Comparison of ENCODE assay signal across 9 mouse cellular contexts in genomic region chr17:79714368-79714895, GRCm38 (mm10). TPM values are rescaled to one million over a fixed set of nuclear protein-coding genes. Genes with fewer than 3 reads are reported as not detected.
A peak's percentile ranks its signal among the peaks of the same experiment; 100 is the strongest.
DNase-seq lines count a peak whose midpoint lies in the region; ATAC-seq and TF ChIP-seq lines count a peak whose summit lies in the region.
"Had no signal": no experiment of that assay in that cellular context is flagged by ENCODE, and none has a peak within 500 bp of the region (broad histone marks: within the 10 kb centered on the region; RNA-seq: fewer than 3 reads in every experiment).

No protein-coding gene starts in this region.

- H3K27me3 ChIP-seq in kidney, postnatal 0 days (ENCODE audit: insufficient read depth, low read length), result 0 out of 2 replicates have a peak, but pooled peaks cover 6% of the 10 kb centered on the region
- H3K27me3 ChIP-seq in embryonic facial prominence, embryonic 14.5 days (replicated peaks; ENCODE audit: control insufficient read depth, insufficient read depth, low read length), result peaks cover 56% of the 10 kb centered on the region
- peaks cover 58% of the 10 kb centered on the region for H3K27me3 ChIP-seq in neural tube, embryonic 15.5 days (replicated peaks)
- H3K27me3 ChIP-seq: Patski had no signal

- DNase-seq in kidney, postnatal 0 days (ENCODE audit: low spot score), result no peak
- DNase-seq in kidney, adult 9 months, result no peak
- no peak for DNase-seq in embryonic facial prominence, embryonic 14.5 days (ENCODE audit: low spot score)
- DNase-seq in kidney, postnatal 10 days, result peak; percentile 47
- no peak for DNase-seq in left cerebral cortex, adult 8-10 months (ENCODE audit: low spot score in 2 of 2)
- no peak for DNase-seq in urinary bladder, postnatal 36 days (ENCODE audit: low spot score in 2 of 2)
- no peak for DNase-seq in urinary bladder, postnatal 14 days (ENCODE audit: low spot score)

- H3K27ac ChIP-seq in kidney, postnatal 0 days, result peak overlapping the region; percentile 57
- no peak overlapping the region; the same call in 1 of the 2 replicates for H3K27ac ChIP-seq in embryonic facial prominence, embryonic 14.5 days (replicated peaks; ENCODE audit: low read depth, low read length)
- no peak overlapping the region for H3K27ac ChIP-seq in neural tube, embryonic 15.5 days (replicated peaks)

- H3K36me3 ChIP-seq in kidney, postnatal 0 days (ENCODE audit: insufficient read depth, low read length), result no peaks in the 10 kb centered on the region
- H3K36me3 ChIP-seq in embryonic facial prominence, embryonic 14.5 days (ENCODE audit: control insufficient read depth, insufficient read depth, low read length), result no peaks in the 10 kb centered on the region
- H3K36me3 ChIP-seq in neural tube, embryonic 15.5 days, result no peaks in the 10 kb centered on the region

- no peak for TF ChIP-seq CTCF in kidney, postnatal 0 days (IDR thresholded peaks at IDR 0.05; ENCODE audit: low read depth)

- under 1% methylated on average over 16 of the region's 16 CpGs for WGBS in kidney, postnatal 0 days
- 3% methylated on average over 16 of the region's 16 CpGs for WGBS in embryonic facial prominence, embryonic 14.5 days
- 1% methylated on average over 16 of the region's 16 CpGs for WGBS in neural tube, embryonic 15.5 days

- H3K4me2 ChIP-seq in kidney, postnatal 0 days (ENCODE audit: low read length), result peak overlapping the region; percentile 72
- peak overlapping the region; percentile 88 for H3K4me2 ChIP-seq in embryonic facial prominence, embryonic 14.5 days (ENCODE audit: low read depth, low read length)
- peak overlapping the region; percentile 95 for H3K4me2 ChIP-seq in neural tube, embryonic 15.5 days

- H3K9ac ChIP-seq in kidney, postnatal 0 days (ENCODE audit: low read depth, low read length), result peak overlapping the region; percentile 51; the same call in 1 of the 2 replicates
- peak overlapping the region; percentile 45 for H3K9ac ChIP-seq in embryonic facial prominence, embryonic 14.5 days (ENCODE audit: low read depth, low read length)
- no peak overlapping the region for H3K9ac ChIP-seq in neural tube, embryonic 15.5 days (replicated peaks)

- H3K4me3 ChIP-seq in kidney, postnatal 0 days (replicated peaks; ENCODE audit: low read depth, low read length), result peak overlapping the region; percentile 45
- peak overlapping the region; percentile 41 for H3K4me3 ChIP-seq in embryonic facial prominence, embryonic 14.5 days (ENCODE audit: low read depth, low read length)
- peak overlapping the region; percentile 46 for H3K4me3 ChIP-seq in neural tube, embryonic 15.5 days (replicated peaks)

- no peaks in the 10 kb centered on the region for H3K9me3 ChIP-seq in kidney, postnatal 0 days (replicated peaks; ENCODE audit: low read length)
- H3K9me3 ChIP-seq in embryonic facial prominence, embryonic 14.5 days (ENCODE audit: control insufficient read depth, low read length), result no peaks in the 10 kb centered on the region
- no peaks in the 10 kb centered on the region for H3K9me3 ChIP-seq in neural tube, embryonic 15.5 days (replicated peaks)

- peaks cover 18% of the 10 kb centered on the region for H3K4me1 ChIP-seq in kidney, postnatal 0 days (replicated peaks; ENCODE audit: insufficient read depth, low read length)
- H3K4me1 ChIP-seq in embryonic facial prominence, embryonic 14.5 days (ENCODE audit: control insufficient read depth, insufficient read depth, low read length), result peaks cover 22% of the 10 kb centered on the region
- peaks cover 35% of the 10 kb centered on the region for H3K4me1 ChIP-seq in neural tube, embryonic 15.5 days

- ATAC-seq in kidney, postnatal 0 days (replicated peaks; ENCODE audit: low FRiP score, low read depth), result no peak
- ATAC-seq in embryonic facial prominence, embryonic 14.5 days (ENCODE audit: low read depth), result no peak
- no peak for ATAC-seq in neural tube, embryonic 15.5 days (ENCODE audit: low FRiP score)

RNA-seq across cellular contexts. Expression of gene Cyp1b1, which starts 0.4 kb away (rescaled TPM):
- 12.3 and 13.8 TPM in 2 replicates for polyA plus RNA-seq in kidney, postnatal 0 days (2015; fragmentation: Nextera tagmentation; extraction: Ambion mirVana)
- polyA plus RNA-seq in embryonic facial prominence, embryonic 14.5 days (2014; fragmentation: Nextera tagmentation; extraction: Ambion mirVana), result 8.6 and 9.9 TPM in 2 replicates
- 5.6 and 6.1 TPM in 2 replicates for polyA plus RNA-seq in neural tube, embryonic 15.5 days (2015; fragmentation: Nextera tagmentation; extraction: Ambion mirVana)
- total RNA-seq in left cerebral cortex, adult 8-10 months (2022), result 1 to 10 TPM; 2.4 to 4.0 (median 3.0) TPM
